Mouse (Mus musculus) olfactory bulb, adult 2 months (tissue): ENCODE measurements around the gene Shank3. TPM values are rescaled to one million over a fixed set of nuclear protein-coding genes. Genes with fewer than 3 reads are reported as not detected.

Experiments
- H3K27ac ChIP-seq: fragments of 200-500 bp; 2 replicates; pipeline ENCODE4 v1.5.1; 2012; ENCODE audit warnings: low read depth, low read length; ENCODE audit not compliant: insufficient read depth
- H3K4me1 ChIP-seq: fragments of 200-500 bp; 2 replicates; pipeline ENCODE4 v1.6.1; 2012; ENCODE audit warnings: low read length; ENCODE audit not compliant: control insufficient read depth, insufficient read depth
- H3K4me3 ChIP-seq: fragments of 200-500 bp; 2 replicates; pipeline ENCODE4 v1.5.1; 2012; ENCODE audit warnings: mild to moderate bottlenecking, low read depth, low read length, moderate library complexity; ENCODE audit not compliant: insufficient read depth
- CTCF ChIP-seq: fragments of 200-500 bp; IDR thresholded peaks from 2 replicates; pipeline ENCODE4 v1.5.1; 2012; ENCODE audit warnings: low read depth, mild to moderate bottlenecking, low read length, moderate library complexity; ENCODE audit not compliant: insufficient read depth
- POLR2A ChIP-seq: fragments of 200-500 bp; IDR thresholded peaks from 2 replicates; pipeline ENCODE4 v1.6.1; 2012; ENCODE audit warnings: mild to moderate bottlenecking, low read depth, low read length, moderate library complexity; ENCODE audit not compliant: insufficient read depth
- WGBS: fragments of 180-500 bp; shearing (Covaris S2); methylation state at CpG from one replicate; pipeline ENCODE4 v1.1.7; 2018; 5-methylcytosine and 5-hydroxymethylcytosine counted together
- polyA plus RNA-seq: library from polyadenylated mRNA; stranded (reverse); fragments of >200 nt; gene quantifications from 2 replicates; pipeline ENCODE4 v1.2.4, GENCODE M21; 2012; ENCODE audit warnings: low replicate concordance; ENCODE audit not compliant: missing spikeins, insufficient read depth, insufficient read length

Gene Shank3
- polyA plus RNA-seq, 1 experiment: not detected

- H3K4me1 ChIP-seq: peaks cover 36% of the 10 kb centered on the region
- no peak overlapping the region for H3K27ac ChIP-seq
- no peak overlapping the region for H3K4me3 ChIP-seq
- WGBS: 55% methylated on average over 38 of the region's 40 CpGs
- TF ChIP-seq CTCF (no peak), POLR2A (no peak)
Measured at GRCm38 (mm10) chr15:89557179-89557995, 58.0 kb downstream of the Shank3 start.

- TF ChIP-seq POLR2A (no peak), CTCF (no peak)
- H3K27ac ChIP-seq: no peak overlapping the region
- WGBS: 48% methylated on average over 34 of the region's 34 CpGs
Measured at GRCm38 (mm10) chr15:89557996-89558390, 58.6 kb downstream of the Shank3 start.

GRCm38 (mm10) chr15:89559202-89559731, 59.8 kb downstream of the Shank3 start:
- WGBS: 60% methylated on average over 10 of the region's 10 CpGs

More at GRCm38 (mm10) chr15:89557996-89558390, 58.6 kb downstream of the Shank3 start:
- peaks cover 34% of the 10 kb centered on the region for H3K4me1 ChIP-seq
- H3K4me3 ChIP-seq: no peak overlapping the region

GRCm38 (mm10) chr15:89568114-89568513, 68.7 kb downstream of the Shank3 start, which contains the start of gene Acr:
TSS of gene Acr (plus strand) at chr15:89568326.
- 89% methylated on average over 6 of the region's 6 CpGs for WGBS

More at GRCm38 (mm10) chr15:89559202-89559731, 59.8 kb downstream of the Shank3 start:
- Histone ChIP-seq H3K27ac (no peak overlapping the region), H3K4me3 (no peak overlapping the region), H3K4me1 (peaks cover 34% of the 10 kb centered on the region)
- TF ChIP-seq CTCF: no peak
- no peak for TF ChIP-seq POLR2A

GRCm38 (mm10) chr15:89572147-89572546, 72.7 kb downstream of the Shank3 start:
- Histone ChIP-seq H3K27ac (no peak overlapping the region), H3K4me3 (no peak overlapping the region), H3K4me1 (no peaks in the 10 kb centered on the region)
- TF ChIP-seq CTCF (no peak), POLR2A (no peak)
- WGBS: 59% methylated on average over 8 of the region's 8 CpGs

More at GRCm38 (mm10) chr15:89568114-89568513, 68.7 kb downstream of the Shank3 start, which contains the start of gene Acr:
- no peak within 1 kb of the TSS for H3K27ac ChIP-seq
- no peaks in the 10 kb centered on the region for H3K4me1 ChIP-seq
- TF ChIP-seq POLR2A (no peak), CTCF (no peak)
- no peak within 1 kb of the TSS for H3K4me3 ChIP-seq

- Histone ChIP-seq H3K4me1 (no peaks in the 10 kb centered on the region), H3K27ac (no peak overlapping the region), H3K4me3 (no peak overlapping the region)
- no peak for TF ChIP-seq POLR2A
- TF ChIP-seq CTCF: no peak
- 84% methylated on average over 7 of the region's 7 CpGs for WGBS
Measured at GRCm38 (mm10) chr15:89582494-89582893, 83.1 kb downstream of the Shank3 start.

GRCm38 (mm10) chr15:89585101-89585500, 85.7 kb downstream of the Shank3 start:
- Histone ChIP-seq H3K4me1 (peaks cover 5% of the 10 kb centered on the region; the same call in 1 of the 2 replicates), H3K4me3 (no peak overlapping the region), H3K27ac (no peak overlapping the region)
- TF ChIP-seq POLR2A (no peak), CTCF (no peak)
- 88% methylated on average over 5 of the region's 5 CpGs for WGBS

- TF ChIP-seq POLR2A: no peak
- TF ChIP-seq CTCF: no peak
- Histone ChIP-seq H3K27ac (no peak overlapping the region), H3K4me1 (peaks cover 8% of the 10 kb centered on the region; the same call in 1 of the 2 replicates), H3K4me3 (no peak overlapping the region)
- WGBS: 90% methylated on average over 11 of the region's 11 CpGs
Measured at GRCm38 (mm10) chr15:89585631-89586030, 86.2 kb downstream of the Shank3 start.

- 87% methylated on average over 5 of the region's 5 CpGs for WGBS
- peaks cover 11% of the 10 kb centered on the region for H3K4me1 ChIP-seq
- H3K27ac ChIP-seq: no peak overlapping the region
- no peak for TF ChIP-seq POLR2A
- TF ChIP-seq CTCF: no peak
- no peak overlapping the region for H3K4me3 ChIP-seq
Measured at GRCm38 (mm10) chr15:89589146-89589545, 89.7 kb downstream of the Shank3 start.
